Mouse (Mus musculus) megakaryocyte progenitor cell, adult 5-6 weeks (primary cell): Measurements from ENCODE around the gene Myog. TPM values are rescaled to one million over a fixed set of nuclear protein-coding genes. Genes with fewer than 3 reads are reported as not detected.

ENCODE experiments used
- total RNA-seq, 2 experiments: library from RNA; stranded (forward) in 1 of 2; stranded (reverse) in 1 of 2; fragments of 157-497, 149-512 nt in 1 of 2; fragments of 200-1000 nt in 1 of 2; gene quantifications; 2 replicates each; pipeline versions ENCODE4 v1.2.3 to v1.2.4; 2015 to 2017

Gene Myog
- total RNA-seq, 2 experiments from 2014 or later: not detected

Other genes starting within 250 kb of the Myog start
- 14.2 and 22.2 TPM in 2 replicates for gene Btg2, start 210.9 kb upstream of the Myog start, total RNA-seq (2015)
- 38.7 and 47.8 TPM in 2 replicates for gene Btg2, start 210.9 kb upstream of the Myog start, total RNA-seq (2017)
- gene Chit1, start 178.7 kb upstream of the Myog start, total RNA-seq (2015): 1.3 and 2.3 TPM in 2 replicates
- gene Chit1, start 178.7 kb upstream of the Myog start, total RNA-seq (2017): 0.74 and 1.8 TPM in 2 replicates
- 9.3 and 21.2 TPM in 2 replicates for gene Chil1, start 107.8 kb upstream of the Myog start, total RNA-seq (2015)
- gene Chil1, start 107.8 kb upstream of the Myog start, total RNA-seq (2017): 8.9 and 16.2 TPM in 2 replicates
- gene Mybph, start 96.5 kb upstream of the Myog start, total RNA-seq (2015): 0.17 TPM in 1 of 2 replicates, not detected in the other
- gene Mybph, start 96.5 kb upstream of the Myog start, total RNA-seq (2017): not detected in 2 replicates
- gene Adora1, start 54.6 kb upstream of the Myog start, total RNA-seq (2015): not detected in 2 replicates
- not detected in 2 replicates for gene Adora1, start 54.6 kb upstream of the Myog start, total RNA-seq (2017)
- gene Ppfia4, start 42.9 kb downstream of the Myog start, total RNA-seq (2015): 3.1 and 6.1 TPM in 2 replicates
- gene Ppfia4, start 42.9 kb downstream of the Myog start, total RNA-seq (2017): 5.3 and 6.5 TPM in 2 replicates
- gene Tmem183a, start 72.0 kb downstream of the Myog start, total RNA-seq (2015): 42.1 and 45.9 TPM in 2 replicates
- gene Tmem183a, start 72.0 kb downstream of the Myog start, total RNA-seq (2017): 43.3 and 71.6 TPM in 2 replicates
- gene 4933406M09Rik, start 96.0 kb downstream of the Myog start, total RNA-seq (2015): not detected in 2 replicates
- not detected in 2 replicates for gene 4933406M09Rik, start 96.0 kb downstream of the Myog start, total RNA-seq (2017)
- gene Cyb5r1, start 115.6 kb downstream of the Myog start, total RNA-seq (2015): 45.6 and 45.9 TPM in 2 replicates
- 22.2 and 25.3 TPM in 2 replicates for gene Cyb5r1, start 115.6 kb downstream of the Myog start, total RNA-seq (2017)
- 63.0 and 63.2 TPM in 2 replicates for gene Adipor1, start 125.4 kb downstream of the Myog start, total RNA-seq (2015)
- 43.2 and 44.2 TPM in 2 replicates for gene Adipor1, start 125.4 kb downstream of the Myog start, total RNA-seq (2017)
- 12.3 and 14.2 TPM in 2 replicates for gene Klhl12, start 165.5 kb downstream of the Myog start, total RNA-seq (2015)
- gene Klhl12, start 165.5 kb downstream of the Myog start, total RNA-seq (2017): 11.7 and 21.7 TPM in 2 replicates
- 20.0 and 25.6 TPM in 2 replicates for gene Rabif, start 204.7 kb downstream of the Myog start, total RNA-seq (2015)
- gene Rabif, start 204.7 kb downstream of the Myog start, total RNA-seq (2017): 15.4 and 15.5 TPM in 2 replicates